In the genomic region with DNA sequence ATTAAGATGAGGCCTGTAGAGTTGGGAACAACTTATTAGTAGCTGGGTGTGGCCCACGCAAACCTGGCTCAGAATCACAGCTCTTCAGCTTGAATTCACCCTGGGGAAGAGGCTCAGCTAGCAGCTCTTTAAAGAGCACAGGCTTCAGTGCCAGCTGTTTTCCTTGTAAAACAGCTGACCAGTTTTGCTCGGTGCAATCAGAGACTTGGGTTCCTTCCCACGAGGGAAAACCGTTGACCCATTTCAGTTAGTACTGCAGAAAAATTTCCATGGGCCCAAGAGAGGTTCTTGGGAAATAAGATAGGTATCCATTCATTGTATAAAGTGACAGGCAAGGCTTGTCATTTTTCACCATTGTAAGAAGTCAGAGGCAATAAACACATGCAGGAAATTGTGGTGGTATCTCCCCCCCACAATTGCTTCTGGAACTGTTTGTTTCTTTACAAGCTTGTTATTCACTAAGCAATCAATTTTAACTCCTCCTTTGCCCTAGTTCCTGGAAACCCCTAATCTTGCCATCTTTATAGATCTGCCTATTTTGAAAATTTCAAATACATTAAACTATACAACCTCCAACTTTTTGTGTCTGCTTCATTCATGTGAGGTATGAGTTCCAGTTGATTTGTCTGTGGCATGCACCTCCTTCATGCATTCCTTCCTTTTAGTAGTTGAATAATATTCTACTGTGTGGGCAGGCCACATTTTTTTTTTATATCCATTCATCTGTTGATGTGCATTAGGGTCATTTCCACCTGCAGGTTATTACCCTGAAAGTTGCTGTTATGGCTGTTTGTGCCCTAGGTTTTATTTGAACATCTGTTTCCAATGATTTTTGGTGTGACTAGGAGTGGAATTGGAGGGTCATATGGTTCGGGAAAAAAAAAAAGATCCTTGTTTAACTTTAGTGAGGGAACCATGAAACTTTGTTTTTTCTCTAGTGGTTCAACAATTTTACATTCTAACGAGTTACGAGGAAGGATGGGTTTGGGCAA, we compare ENCODE assay signal across 11 mouse cellular contexts.
A peak's percentile ranks its signal among the peaks of the same experiment; 100 is the strongest.
DNase-seq lines count a peak whose midpoint lies in the region; ATAC-seq lines count a peak whose summit lies in the region.
"Had no signal": no experiment of that assay in that cellular context is flagged by ENCODE, and none has a peak within 500 bp of the region (broad histone marks: within the 10 kb centered on the region; RNA-seq: fewer than 3 reads in every experiment).

No protein-coding gene starts in this region.

- H3K4me3 ChIP-seq in heart, embryonic 11.5 days (ENCODE audit: low read depth, low read length) = no peak overlapping the region
- H3K4me3 ChIP-seq in lung, embryonic 15.5 days = no peak overlapping the region
- H3K4me3 ChIP-seq: forebrain, embryonic 10.5 days had no signal

- H3K27me3 ChIP-seq in heart, embryonic 11.5 days (ENCODE audit: control insufficient read depth, insufficient read depth, low read length) = no peaks in the 10 kb centered on the region
- no peaks in the 10 kb centered on the region for H3K27me3 ChIP-seq in lung, embryonic 15.5 days

- H3K9me3 ChIP-seq in heart, embryonic 11.5 days (replicated peaks; ENCODE audit: control insufficient read depth, low read length) = no peaks in the 10 kb centered on the region
- H3K9me3 ChIP-seq in lung, embryonic 15.5 days = no peaks in the 10 kb centered on the region
- H3K9me3 ChIP-seq: forebrain, embryonic 10.5 days had no signal

- peak; percentile 41 for DNase-seq in heart, adult 8-10 months (ENCODE audit: low spot score)
- peak; percentile 25 for DNase-seq in Muller cell, postnatal 12 days (ENCODE audit: inconsistent ontology term)
- DNase-seq in heart, postnatal 10 days = peak; percentile 16 to 36
- no peak for DNase-seq in embryo, embryonic 11 days
- no peak for DNase-seq in frontal cortex, postnatal 14 days (ENCODE audit: low spot score in 2 of 2)

- intact Hi-C loops in heart, postnatal 10 days (cut with DNase I) = no loop called here

- H3K4me2 ChIP-seq in heart, embryonic 11.5 days = no peak overlapping the region
- no peak overlapping the region for H3K4me2 ChIP-seq in lung, embryonic 15.5 days

- no peak overlapping the region for H3K9ac ChIP-seq in heart, embryonic 11.5 days (ENCODE audit: low read depth, low read length)
- H3K9ac ChIP-seq in lung, embryonic 15.5 days = no peak overlapping the region

- H3K4me1 ChIP-seq in heart, embryonic 11.5 days (ENCODE audit: control insufficient read depth, insufficient read depth, low read length) = no peaks in the 10 kb centered on the region
- H3K4me1 ChIP-seq in lung, embryonic 15.5 days = peaks cover 20% of the 10 kb centered on the region

- H3K27ac ChIP-seq in heart, embryonic 11.5 days (ENCODE audit: low read depth, low read length) = no peak overlapping the region
- H3K27ac ChIP-seq in lung, embryonic 15.5 days = peak overlapping the region; percentile 45
- H3K27ac ChIP-seq: forebrain, embryonic 10.5 days; macrophage had no signal

- H3K36me3 ChIP-seq in heart, embryonic 11.5 days (ENCODE audit: control insufficient read depth, insufficient read depth, low read length) = no peaks in the 10 kb centered on the region
- H3K36me3 ChIP-seq in lung, embryonic 15.5 days = no peaks in the 10 kb centered on the region
- H3K36me3 ChIP-seq: forebrain, embryonic 10.5 days had no signal

- 75% methylated on average over 7 of the region's 7 CpGs for WGBS in heart, embryonic 11.5 days (ENCODE audit: insufficient replicate concordance)
- 58% methylated on average over 7 of the region's 7 CpGs for WGBS in lung, embryonic 15.5 days

- no peak for ATAC-seq in heart, embryonic 11.5 days (replicated peaks; ENCODE audit: insufficient number of reproducible peaks, low FRiP score, low TSS enrichment)
- ATAC-seq in lung, embryonic 15.5 days (ENCODE audit: borderline replicate concordance, extremely low read depth, low FRiP score, low TSS enrichment) = no peak
- no peak for ATAC-seq in monocyte, adult 5-6 weeks (replicated peaks; ENCODE audit: insufficient number of reproducible peaks, low FRiP score, low TSS enrichment, poor library complexity, severe bottlenecking)
- ATAC-seq: hindbrain, embryonic 16.5 days had no signal

Comparison
In these comparisons a context has a peak if more than half of its experiments do, and no peak if none do; other contexts are left out.
1. DNase-seq: peak in heart, adult 8-10 months (single experiment), Muller cell, postnatal 12 days (single experiment) and heart, postnatal 10 days (2 of 2); none in embryo, embryonic 11 days (single experiment) and frontal cortex, postnatal 14 days (0 of 2).